22 mouse cellular contexts compared by ENCODE assay signal in genomic region chr3:109212322-109212721, GRCm38 (mm10).
DNase-seq lines count a peak whose midpoint lies in the region; ATAC-seq lines count a peak whose summit lies in the region.
"Had no signal": no experiment of that assay in that cellular context is flagged by ENCODE, and none has a peak within 500 bp of the region (broad histone marks: within the 10 kb centered on the region; RNA-seq: fewer than 3 reads in every experiment).

No protein-coding gene starts in this region.

- no peak overlapping the region for H3K27ac ChIP-seq in liver, embryonic 16.5 days (ENCODE audit: low read length)
- H3K27ac ChIP-seq in liver, embryonic 11.5 days (ENCODE audit: low read depth, low read length) = no peak overlapping the region
- H3K27ac ChIP-seq: embryonic facial prominence, embryonic 13.5 days; embryonic facial prominence, embryonic 15.5 days; forebrain, embryonic 10.5 days; forebrain, embryonic 12.5 days had no signal

- H3K4me1 ChIP-seq in liver, embryonic 16.5 days (ENCODE audit: control insufficient read depth, low read depth, low read length) = no peaks in the 10 kb centered on the region
- H3K4me1 ChIP-seq in liver, embryonic 11.5 days (replicated peaks; ENCODE audit: control insufficient read depth, insufficient read depth, low read length) = no peaks in the 10 kb centered on the region
- H3K4me1 ChIP-seq: embryonic facial prominence, embryonic 13.5 days; embryonic facial prominence, embryonic 15.5 days; forebrain, embryonic 10.5 days; forebrain, embryonic 12.5 days had no signal

- peak; percentile 24; the same call in 1 of the 2 replicates for ATAC-seq in liver, embryonic 16.5 days (ENCODE audit: low read depth)
- no peak for ATAC-seq in liver, embryonic 11.5 days (replicated peaks; ENCODE audit: low FRiP score)
- ATAC-seq in granulocyte monocyte progenitor cell, adult 5-6 weeks (replicated peaks; ENCODE audit: poor library complexity, severe bottlenecking) = peak; percentile 87
- ATAC-seq in megakaryocyte, adult 5-6 weeks (ENCODE audit: poor library complexity, severe bottlenecking) = peak; percentile 67
- ATAC-seq in monocyte, adult 5-6 weeks (replicated peaks; ENCODE audit: insufficient number of reproducible peaks, low FRiP score, low TSS enrichment, poor library complexity, severe bottlenecking) = 0 out of 2 replicates have a peak, but pooled peaks have one; percentile 31
- ATAC-seq: forebrain, embryonic 14.5 days; forebrain, embryonic 16.5 days had no signal

- H3K4me2 ChIP-seq in liver, embryonic 16.5 days (ENCODE audit: low read depth, low read length) = no peak overlapping the region
- no peak overlapping the region for H3K4me2 ChIP-seq in liver, embryonic 11.5 days
- H3K4me2 ChIP-seq: embryonic facial prominence, embryonic 13.5 days; embryonic facial prominence, embryonic 15.5 days; forebrain, embryonic 12.5 days had no signal

- H3K36me3 ChIP-seq in liver, embryonic 16.5 days (ENCODE audit: control insufficient read depth, insufficient read depth) = no peaks in the 10 kb centered on the region
- H3K36me3 ChIP-seq in liver, embryonic 11.5 days (ENCODE audit: control insufficient read depth, insufficient read depth, low read length) = no peaks in the 10 kb centered on the region
- H3K36me3 ChIP-seq: embryonic facial prominence, embryonic 13.5 days; embryonic facial prominence, embryonic 15.5 days; forebrain, embryonic 10.5 days; forebrain, embryonic 12.5 days had no signal

- H3K9me3 ChIP-seq in liver, embryonic 16.5 days (replicated peaks; ENCODE audit: control insufficient read depth, low read length) = no peaks in the 10 kb centered on the region
- no peaks in the 10 kb centered on the region for H3K9me3 ChIP-seq in liver, embryonic 11.5 days (ENCODE audit: control insufficient read depth, low read length)
- H3K9me3 ChIP-seq: embryonic facial prominence, embryonic 13.5 days; embryonic facial prominence, embryonic 15.5 days; forebrain, embryonic 10.5 days; forebrain, embryonic 12.5 days had no signal

- no peak overlapping the region for H3K9ac ChIP-seq in liver, embryonic 16.5 days (ENCODE audit: low read depth, low read length)
- H3K9ac ChIP-seq in liver, embryonic 11.5 days (ENCODE audit: low read depth, low read length) = no peak overlapping the region
- H3K9ac ChIP-seq: embryonic facial prominence, embryonic 13.5 days; embryonic facial prominence, embryonic 15.5 days; forebrain, embryonic 12.5 days had no signal

- H3K4me3 ChIP-seq in liver, embryonic 16.5 days (ENCODE audit: low read depth, low read length) = no peak overlapping the region
- H3K4me3 ChIP-seq in liver, embryonic 11.5 days (ENCODE audit: low read depth, low read length) = no peak overlapping the region
- H3K4me3 ChIP-seq: embryonic facial prominence, embryonic 13.5 days; embryonic facial prominence, embryonic 15.5 days; erythroblast, embryonic 14.5 days; forebrain, embryonic 10.5 days; forebrain, embryonic 12.5 days had no signal

- no peaks in the 10 kb centered on the region for H3K27me3 ChIP-seq in liver, embryonic 16.5 days (ENCODE audit: control insufficient read depth, insufficient read depth, low read depth, low read length)
- H3K27me3 ChIP-seq in liver, embryonic 11.5 days (replicated peaks; ENCODE audit: control insufficient read depth, insufficient read depth, low read length) = no peaks in the 10 kb centered on the region
- H3K27me3 ChIP-seq: embryonic facial prominence, embryonic 13.5 days; embryonic facial prominence, embryonic 15.5 days; forebrain, embryonic 12.5 days had no signal

- no peak for DNase-seq in liver, embryonic 11.5 days (ENCODE audit: low spot score)
- DNase-seq in embryo, embryonic 11 days = no peak
- DNase-seq in adrenal gland, postnatal 36 days = no peak
- DNase-seq: adrenal gland, adult 2 months; adrenal gland, postnatal 10 days; adrenal gland, postnatal 25 days; cerebellum, adult 11-12 months; cerebellum, adult 2 months; cerebellum, adult 9-10 months; cerebellum, postnatal 10 days; cerebellum, postnatal 25 days had no signal

- WGBS in liver, embryonic 16.5 days (ENCODE audit: insufficient replicate concordance) = 59% methylated on average over 3 of the region's 3 CpGs
- WGBS in liver, embryonic 11.5 days = 77% methylated on average over 3 of the region's 3 CpGs
